Mouse (Mus musculus) v-Abl transformed pro-B cells (cell line): ENCODE measurements at regions not wholly inside any gene's neighbourhood (a gene's known extent, or its start where the extent isn't known, plus 50 kb on each side); places are given as distances from the start of the nearest gene placed in this dataset.

Experiments used
- in situ Hi-C, 2 experiments: fragments of 400-800 bp; cut with MboI; formaldehyde crosslinking; loops; one replicate each; pipeline ENCODE4 v1.15.1; 2025; ENCODE audit not compliant: unreplicated experiment in 2 of 2

GRCm38 (mm10) chr3:129386522-129386921 lies 54.0 kb upstream of the Enpep start:
- in situ Hi-C loops = no loop called here

DNA sequence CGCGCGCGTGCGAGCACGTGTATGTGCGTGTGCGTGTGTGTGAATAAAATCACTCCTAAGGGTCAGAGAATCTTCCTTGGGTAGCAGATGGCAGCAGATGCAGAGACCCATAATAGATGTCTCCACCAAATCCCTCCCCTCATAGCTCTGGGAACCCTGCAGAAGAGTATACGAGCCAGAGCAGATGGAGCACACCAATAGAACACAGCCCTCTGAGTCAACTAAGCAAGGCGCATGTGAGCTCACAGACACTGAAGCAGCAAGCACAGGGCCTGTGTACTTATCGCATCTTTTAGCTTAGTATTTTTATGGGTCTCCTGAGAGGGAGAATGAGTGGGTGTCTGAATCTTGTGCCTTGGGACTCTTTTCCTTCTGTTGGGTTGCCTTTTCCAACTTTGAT lies 58.0 kb upstream of the Enpep start:
- in situ Hi-C loops = no loop called here

- in situ Hi-C loops = no loop called here
Observed at GRCm38 (mm10) chr3:129391888-129392813, 59.6 kb upstream of the Enpep start.

GRCm38 (mm10) chr3:129392814-129393804 lies 60.6 kb upstream of the Enpep start:
- in situ Hi-C loops = no loop called here

DNA sequence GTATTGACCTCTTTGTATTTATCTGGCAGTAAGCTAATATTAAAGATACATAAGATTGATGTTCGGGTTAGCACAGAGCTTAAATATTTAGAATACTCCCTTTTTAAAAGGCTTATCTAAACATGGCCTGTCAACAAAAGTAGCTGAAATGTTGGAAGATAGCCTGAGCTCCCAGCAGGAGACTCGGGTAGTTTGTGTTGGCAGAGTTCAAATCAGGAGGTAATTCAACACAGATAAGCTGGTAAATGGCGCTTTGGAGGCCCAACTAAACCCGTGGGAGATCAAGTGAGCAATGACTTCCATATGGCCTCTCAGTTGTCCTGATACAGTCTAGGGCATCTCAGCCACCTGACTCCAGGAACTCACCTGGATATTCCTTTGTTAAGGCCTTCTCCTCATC lies 65.0 kb upstream of the Enpep start:
- in situ Hi-C loops = no loop called here

DNA sequence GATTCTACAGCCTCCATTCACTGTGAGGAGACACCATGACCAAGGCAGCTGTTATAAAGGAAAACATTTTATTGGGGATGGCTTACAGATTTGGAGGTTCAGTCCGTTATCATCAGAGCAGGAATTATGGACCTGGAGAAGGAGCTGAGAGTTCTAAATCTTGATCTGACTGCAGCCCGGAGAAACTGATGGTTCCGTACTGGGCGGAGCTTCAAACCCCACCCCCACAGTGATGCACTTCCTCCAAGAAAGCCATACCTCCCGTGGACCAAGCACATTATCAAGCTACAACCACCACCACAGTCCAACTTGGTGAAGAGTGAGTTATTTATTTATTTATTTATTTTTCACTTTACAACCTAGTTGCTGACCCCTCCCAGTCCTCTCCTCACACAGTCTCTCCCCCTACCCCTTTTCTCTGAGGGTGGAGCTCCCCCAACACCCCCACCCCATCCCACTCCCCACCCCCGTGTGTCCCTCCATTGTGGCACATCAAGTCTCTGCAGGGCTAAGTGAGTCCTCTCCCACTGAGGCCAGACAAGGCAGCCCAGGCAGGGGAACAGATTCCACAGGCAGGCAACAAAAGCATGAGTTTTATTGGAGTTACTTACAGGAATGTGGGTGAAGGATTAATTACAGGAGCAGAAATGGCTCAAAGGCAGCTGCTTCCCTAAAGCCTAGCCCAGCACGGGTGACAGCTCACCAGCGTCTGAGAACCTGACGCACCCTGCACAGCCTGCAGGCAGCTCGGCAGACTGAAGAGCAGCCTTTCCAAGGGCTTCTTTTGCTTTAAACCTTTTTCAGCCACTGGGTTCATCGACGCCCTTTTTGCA lies 67.8 kb upstream of the Enpep start:
- in situ Hi-C loops = no loop called here

- in situ Hi-C loops = no loop called here
Observed at GRCm38 (mm10) chr3:129411389-129412054, 79.0 kb upstream of the Enpep start.

GRCm38 (mm10) chr3:129412126-129412960 lies 79.8 kb upstream of the Enpep start:
- in situ Hi-C loops = no loop called here

GRCm38 (mm10) chr3:129412961-129413246 lies 80.4 kb upstream of the Enpep start:
- in situ Hi-C loops = no loop called here

GRCm38 (mm10) chr3:129415656-129416055 lies 83.1 kb upstream of the Enpep start:
- in situ Hi-C loops = no loop called here

DNA sequence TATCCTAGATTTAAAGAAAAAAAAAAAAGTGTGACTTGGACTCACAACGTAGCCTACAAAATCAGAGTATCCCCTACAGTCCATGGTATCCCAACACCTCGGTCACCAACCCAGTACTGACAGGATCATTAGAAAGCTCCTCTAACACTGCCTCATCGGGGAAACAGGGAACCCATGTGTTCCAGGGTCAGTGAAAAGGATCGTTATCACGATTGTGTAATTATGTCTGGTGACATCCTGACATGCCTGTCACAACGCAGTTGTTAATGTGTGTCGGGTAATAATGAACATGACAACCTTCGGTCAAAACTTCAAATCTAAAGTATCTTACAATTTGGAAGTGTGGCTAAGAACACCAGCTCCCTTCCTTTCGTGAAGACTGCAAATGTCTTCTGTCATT lies 83.8 kb upstream of the Enpep start:
- in situ Hi-C loops = no loop called here

- in situ Hi-C loops = loop anchor here (5.0 kb wide), 5 partner anchors 111 to 266 kb away; partner anchors contain the start of gene Elovl6 (in 2 of the 2)
Observed at GRCm38 (mm10) chr3:129421620-129422239, 89.2 kb upstream of the Enpep start.

GRCm38 (mm10) chr3:129428750-129429149 lies 96.2 kb upstream of the Enpep start:
- in situ Hi-C loops = loop anchor here (5.0 kb wide), 1 partner anchor 204 kb away; no protein-coding TSS in a partner anchor

DNA sequence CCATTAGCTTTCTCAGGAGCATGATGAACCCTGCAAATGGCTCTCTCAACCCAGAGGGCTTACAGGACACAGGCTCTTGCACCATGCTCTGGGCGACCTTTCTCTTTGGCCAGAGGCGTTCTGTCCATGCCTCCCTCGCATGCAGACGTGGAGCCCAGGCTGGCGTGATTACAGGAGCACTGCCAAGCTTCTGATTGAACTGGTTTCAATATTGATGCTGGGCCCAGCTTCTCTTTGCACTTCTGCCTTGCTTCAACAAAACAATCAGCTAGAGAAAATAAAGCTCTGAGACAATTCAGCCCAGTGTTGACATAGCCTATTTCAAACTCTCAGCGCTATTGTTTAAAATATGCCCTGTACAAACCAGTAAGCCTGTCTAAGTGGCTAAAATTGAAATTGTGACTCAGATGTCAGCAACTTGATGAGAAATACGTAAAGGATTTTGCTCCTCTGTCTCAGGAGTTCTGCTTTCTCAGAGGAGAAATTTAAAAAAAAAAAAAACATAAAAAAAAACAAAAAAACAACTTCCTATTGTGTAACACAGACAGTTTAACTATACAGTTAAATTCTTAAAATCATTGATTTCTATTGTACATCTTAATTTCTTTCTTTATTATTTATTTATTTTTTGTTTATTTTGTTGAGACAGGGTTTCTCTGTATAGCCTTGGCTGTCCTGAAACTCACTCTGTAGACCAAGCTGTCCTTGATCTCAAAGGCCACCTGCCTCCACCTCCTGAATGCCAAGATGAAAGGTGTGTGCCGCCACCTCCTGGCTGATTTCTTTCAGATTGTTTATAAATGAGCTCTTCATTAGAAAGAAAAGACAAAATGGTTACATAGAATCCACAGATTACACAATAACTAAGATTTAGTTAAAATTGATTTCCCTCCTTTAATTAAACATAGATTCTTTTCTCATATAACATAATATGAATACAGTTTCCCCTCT lies 96.9 kb upstream of the Enpep start:
- in situ Hi-C loops = loop anchor here (5.0 kb wide), 1 partner anchor 203 kb away; no protein-coding TSS in a partner anchor

GRCm38 (mm10) chr3:129434056-129434455 lies 98.1 kb upstream of the Elovl6 start:
- in situ Hi-C loops = no loop called here

- in situ Hi-C loops = no loop called here
Observed at GRCm38 (mm10) chr3:129437687-129438086, 94.5 kb upstream of the Elovl6 start.

GRCm38 (mm10) chr3:129442756-129443155 lies 89.4 kb upstream of the Elovl6 start:
- in situ Hi-C loops = no loop called here
